Mouse (Mus musculus) liver, adult 2 months (tissue): ENCODE measurements around the gene Dlec1.

Experiments used
- CTCF ChIP-seq: fragments of 200-500 bp; IDR thresholded peaks from 2 replicates; pipeline ENCODE4 v1.5.1; 2011; ENCODE audit warnings: low read depth, low read length, control low read depth
- POLR2A ChIP-seq: fragments of 200-500 bp; IDR thresholded peaks from 2 replicates; pipeline ENCODE4 v1.6.1; 2011; ENCODE audit warnings: low read length, control low read depth; ENCODE audit not compliant: insufficient read depth; ENCODE audit errors: extremely low read depth

DNA sequence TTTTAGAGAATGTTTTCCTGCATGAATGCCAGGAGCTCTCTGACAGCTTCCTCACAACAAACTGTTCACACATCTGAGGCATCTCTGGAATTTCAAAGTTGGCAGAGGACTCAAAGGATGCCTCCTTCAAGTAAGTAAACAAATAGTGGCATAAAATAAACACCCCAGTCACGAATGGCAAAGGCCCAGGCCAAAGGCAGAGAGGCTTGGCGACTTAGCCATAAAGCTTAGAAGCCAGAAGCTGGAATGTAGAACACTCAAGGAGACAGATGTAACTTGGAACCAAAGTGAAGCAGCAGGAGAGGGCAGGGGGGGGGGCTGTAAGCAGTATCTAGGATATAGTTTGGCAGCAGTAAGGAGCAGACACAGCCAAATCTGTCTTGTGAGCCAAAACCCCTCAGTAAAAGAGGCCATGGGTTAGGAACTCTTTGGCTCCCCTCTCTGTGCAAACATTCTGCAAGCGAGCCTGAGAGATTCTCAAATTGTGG lies 79.0 kb downstream of the Dlec1 start:
- TF ChIP-seq CTCF: no peak
- no peak for TF ChIP-seq POLR2A
